Mouse (Mus musculus) liver, postnatal 0 days (tissue): ENCODE measurements around the gene Cpne6. TPM values are rescaled to one million over a fixed set of nuclear protein-coding genes. Genes with fewer than 3 reads are reported as not detected.
A peak's percentile ranks its signal among the peaks of the same experiment; 100 is the strongest.

Source experiments
- ATAC-seq: fragments of 200-750 bp; cut with Nextera tagmentation; 2 replicates; pipeline ENCODE4 v1.8.0; 2017; ENCODE audit warnings: mild to moderate bottlenecking, moderate library complexity
- DNase-seq: peaks from one replicate; pipeline ENCODE4 v3.0.0-alpha.2; 2016
- H3K27ac ChIP-seq: fragments of 300-500 bp; sonication (generic); 2 replicates; pipeline ENCODE4 v1.5.1; 2014; ENCODE audit warnings: antibody characterized with exemption, moderate library complexity, mild to moderate bottlenecking, low read depth
- H3K27me3 ChIP-seq: fragments of 300-500 bp; sonication (generic); 2 replicates; pipeline ENCODE4 v1.6.1; 2014; ENCODE audit warnings: low read length, control low read depth, mixed read lengths; ENCODE audit not compliant: insufficient read depth
- H3K36me3 ChIP-seq: fragments of 300-500 bp; sonication (generic); replicated peaks from 2 replicates; pipeline ENCODE4 v1.6.1; 2014; ENCODE audit warnings: mild to moderate bottlenecking, control low read depth, low read length, moderate library complexity, mixed read lengths; ENCODE audit not compliant: insufficient read depth
- H3K4me1 ChIP-seq: fragments of 300-500 bp; sonication (generic); 2 replicates; pipeline ENCODE4 v1.6.1; 2014; ENCODE audit warnings: antibody characterized with exemption, mild to moderate bottlenecking, control low read depth; ENCODE audit not compliant: insufficient read depth
- H3K4me2 ChIP-seq: fragments of 300-500 bp; sonication (generic); 2 replicates; pipeline ENCODE4 v1.6.1; 2014; ENCODE audit warnings: low read depth, mild to moderate bottlenecking, low read length, moderate library complexity, mixed read lengths
- H3K4me3 ChIP-seq: fragments of 300-500 bp; sonication (generic); 2 replicates; pipeline ENCODE4 v1.5.1; 2014; ENCODE audit warnings: low read depth, low read length
- H3K9ac ChIP-seq: fragments of 300-500 bp; sonication (generic); replicated peaks from 2 replicates; pipeline ENCODE4 v1.6.1; 2014; ENCODE audit warnings: mild to moderate bottlenecking, moderate library complexity
- H3K9me3 ChIP-seq: fragments of 300-500 bp; sonication (generic); 2 replicates; pipeline ENCODE4 v1.6.1; 2016; ENCODE audit warnings: mild to moderate bottlenecking, control low read depth, low read length, mixed read lengths
- CTCF ChIP-seq: sonication (generic); IDR thresholded peaks from 2 replicates; pipeline ENCODE4 v1.5.1; 2016; ENCODE audit warnings: antibody characterized with exemption, low read depth
- EP300 ChIP-seq: IDR thresholded peaks from 2 replicates; pipeline ENCODE4 v1.6.1; 2016; ENCODE audit warnings: antibody characterized with exemption, low read depth, mild to moderate bottlenecking
- WGBS: fragments of 180-500 bp; shearing (Covaris S2); extraction: QIAGEN DNeasy Blood & Tissue Kit; methylation state at CpG from one replicate; pipeline ENCODE4 v1.1.7; 2014; ENCODE audit not compliant: insufficient replicate concordance; 5-methylcytosine and 5-hydroxymethylcytosine counted together
- polyA plus RNA-seq: library from polyadenylated mRNA; unstranded; fragments of >200 nt; fragmentation: Nextera tagmentation; extraction: Ambion mirVana; gene quantifications from 2 replicates; pipeline ENCODE4 v1.2.1, GENCODE M21; 2015

The Cpne6 gene
- polyA plus RNA-seq, 1 experiment from 2014 or later, result not detected

DNA sequence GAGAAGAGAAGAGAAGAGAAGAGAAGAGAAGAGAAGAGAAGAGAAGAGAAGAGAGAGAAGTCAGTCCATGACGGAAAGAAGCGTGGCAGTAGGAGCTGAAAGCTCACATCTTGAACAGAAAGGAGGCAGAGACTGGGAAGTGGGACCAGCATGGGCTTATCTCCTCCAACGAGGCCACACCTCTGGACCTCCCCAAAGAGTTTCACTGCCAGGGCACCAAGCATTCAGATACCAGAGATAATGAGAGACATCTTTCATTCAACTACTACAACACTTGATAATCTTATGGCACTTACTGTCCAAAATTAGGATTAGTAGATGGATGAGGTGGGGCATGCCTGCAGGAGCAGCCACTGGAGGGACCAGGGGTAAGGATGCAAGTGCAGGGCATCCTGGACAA is 45.5 kb downstream of the Cpne6 start:
- no peak for DNase-seq
- H3K9ac ChIP-seq, result no peak overlapping the region
- no peaks in the 10 kb centered on the region for H3K36me3 ChIP-seq
- H3K4me3 ChIP-seq, result no peak overlapping the region
- peaks cover 25% of the 10 kb centered on the region for H3K4me1 ChIP-seq
- ATAC-seq, result no peak
- no peak overlapping the region for H3K27ac ChIP-seq
- H3K27me3 ChIP-seq, result no peaks in the 10 kb centered on the region
- WGBS, result 67% methylated on average over 3 of the region's 3 CpGs
- H3K9me3 ChIP-seq, result no peaks in the 10 kb centered on the region
- TF ChIP-seq CTCF (no peak), EP300 (no peak)
- H3K4me2 ChIP-seq, result no peak overlapping the region

DNA sequence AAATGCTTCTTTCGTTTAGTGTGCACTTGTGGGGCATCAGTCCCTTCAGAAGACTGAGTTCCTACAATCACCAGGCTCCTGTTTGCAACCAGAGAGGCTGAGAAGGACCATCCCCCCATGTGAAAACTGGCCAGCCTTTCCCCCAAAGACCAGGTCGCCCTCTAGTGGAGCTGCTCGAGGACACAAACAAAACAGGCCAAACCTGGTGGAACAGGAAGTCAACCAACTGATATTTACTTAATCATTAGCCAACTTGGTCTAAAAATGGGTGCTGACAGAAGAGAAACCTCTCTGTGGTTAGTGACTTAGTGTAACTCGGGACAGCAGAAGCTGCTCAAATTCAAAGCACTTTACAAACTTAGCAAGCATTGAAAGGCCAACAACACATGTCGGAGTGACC is 46.8 kb downstream of the Cpne6 start:
- peak overlapping the region; percentile 13 for H3K4me2 ChIP-seq
- TF ChIP-seq CTCF (peak; percentile 99), EP300 (peak; percentile 76; the same call in 1 of the 2 replicates)
- H3K36me3 ChIP-seq, result no peaks in the 10 kb centered on the region; the same call in 1 of the 2 replicates
- no peak for ATAC-seq
- peak overlapping the region; percentile 88 for H3K27ac ChIP-seq
- no peaks in the 10 kb centered on the region for H3K9me3 ChIP-seq
- H3K4me3 ChIP-seq, result no peak overlapping the region
- H3K4me1 ChIP-seq, result peaks cover 35% of the 10 kb centered on the region
- H3K27me3 ChIP-seq, result no peaks in the 10 kb centered on the region
- 8% methylated on average over 5 of the region's 5 CpGs for WGBS
- H3K9ac ChIP-seq, result peak overlapping the region; percentile 36; the same call in 1 of the 2 replicates
- DNase-seq, result peak; percentile 90

DNA sequence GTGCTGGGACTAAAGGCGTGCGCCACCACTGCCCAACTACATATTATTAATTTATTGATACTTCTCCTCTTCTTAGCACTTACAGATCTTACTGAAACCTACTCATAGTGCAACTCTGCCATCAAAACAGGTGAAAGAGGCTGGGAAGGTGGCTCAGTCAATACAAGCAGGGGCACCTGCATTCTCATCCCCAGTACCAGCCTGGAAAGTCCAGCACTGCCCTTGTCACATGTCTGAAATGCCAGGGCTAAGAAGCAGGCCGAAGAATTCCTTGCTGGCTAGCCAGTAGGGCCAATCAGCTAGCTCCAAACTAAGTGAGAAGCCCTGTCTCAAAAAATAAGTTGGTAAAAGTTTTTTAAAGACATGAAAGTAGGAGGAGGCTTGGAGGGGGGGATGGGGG is 47.3 kb downstream of the Cpne6 start:
- no peak for ATAC-seq

DNA sequence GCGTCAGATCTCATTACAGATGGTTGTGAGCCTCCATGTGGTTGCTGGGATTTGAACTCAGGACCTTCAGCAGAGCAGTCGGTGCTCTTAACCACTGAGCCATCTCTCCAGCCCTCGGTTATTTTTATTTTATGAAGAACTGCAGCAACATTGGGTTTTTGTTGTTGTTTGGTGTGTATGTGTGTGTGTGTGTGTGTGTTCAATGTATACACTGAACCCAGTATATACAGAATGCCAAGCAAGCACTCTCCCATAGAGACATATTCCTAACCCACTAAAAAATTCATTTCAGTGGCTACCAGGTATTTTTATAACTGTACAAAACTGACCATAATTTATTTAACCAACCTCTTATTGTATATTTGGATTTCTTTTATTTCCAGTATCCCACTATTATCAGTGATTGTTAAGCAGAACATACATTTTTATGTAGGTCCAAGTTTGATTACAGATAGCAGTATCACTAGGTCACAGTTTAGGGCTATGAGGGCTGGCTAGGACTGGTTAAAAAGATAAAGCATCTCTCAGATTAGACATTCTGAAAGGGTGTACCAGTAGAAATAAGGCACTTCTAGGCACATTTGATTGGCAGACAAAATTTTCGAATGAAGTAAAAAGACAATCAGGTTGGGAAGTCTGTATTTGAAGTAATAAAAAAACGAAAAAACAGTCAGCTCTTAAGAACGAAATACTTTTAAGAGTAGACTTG is 48.6 kb downstream of the Cpne6 start:
- Histone ChIP-seq H3K27me3 (no peaks in the 10 kb centered on the region), H3K4me2 (peak overlapping the region; percentile 73), H3K4me1 (peaks cover 43% of the 10 kb centered on the region), H3K27ac (peak overlapping the region; percentile 99), H3K9ac (peak overlapping the region; percentile 87), H3K36me3 (peaks cover 13% of the 10 kb centered on the region), H3K9me3 (no peaks in the 10 kb centered on the region), H3K4me3 (peak overlapping the region; percentile 65)
- 39% methylated on average over 6 of the region's 6 CpGs for WGBS
- no peak for DNase-seq
- TF ChIP-seq CTCF (peak; percentile 35), EP300 (peak; percentile 96)
- ATAC-seq, result no peak

More for the DNA sequence above, 47.3 kb downstream of the Cpne6 start:
- H3K4me2 ChIP-seq, result peak overlapping the region; percentile 13; the same call in 1 of the 2 replicates
- no peaks in the 10 kb centered on the region for H3K9me3 ChIP-seq
- no peaks in the 10 kb centered on the region for H3K27me3 ChIP-seq
- peaks cover under 1% of the 10 kb centered on the region for H3K36me3 ChIP-seq
- peaks cover 41% of the 10 kb centered on the region for H3K4me1 ChIP-seq
- peak overlapping the region; percentile 88 for H3K27ac ChIP-seq
- peak overlapping the region; percentile 36; the same call in 1 of the 2 replicates for H3K9ac ChIP-seq
- TF ChIP-seq CTCF (no peak), EP300 (no peak)
- DNase-seq, result no peak
- WGBS, result 84% methylated on average over 3 of the region's 3 CpGs
- no peak overlapping the region for H3K4me3 ChIP-seq

DNA sequence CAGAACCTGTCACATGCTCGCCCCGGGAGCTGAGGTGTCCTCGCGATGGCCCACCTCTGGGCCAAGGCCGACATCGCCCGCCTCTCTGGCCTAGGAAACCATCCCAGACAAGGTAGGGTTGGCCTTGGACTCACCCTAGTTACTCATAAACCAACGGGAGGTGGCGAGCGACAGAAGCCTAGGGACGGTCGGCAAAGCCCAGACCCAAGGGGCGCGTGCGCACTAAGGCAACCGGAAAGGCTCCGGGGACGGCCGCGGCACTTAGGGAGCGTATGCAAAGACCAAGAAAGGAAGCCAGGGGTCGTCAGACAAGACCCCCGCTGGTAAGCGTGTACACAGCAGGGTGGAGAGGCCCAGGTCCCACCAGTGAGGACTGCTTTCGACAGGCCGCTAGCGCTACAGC is 49.6 kb downstream of the Cpne6 start, which contains the start of gene Dcaf11:
Gene Dcaf11, plus strand, starts transcription at position 208 of the 403 bp plus-strand sequence.
- TF ChIP-seq CTCF (peak; percentile 54), EP300 (peak; percentile 68)
- Histone ChIP-seq H3K9ac (peak within 1 kb of the TSS; percentile 87), H3K4me2 (peak within 1 kb of the TSS; percentile 73), H3K9me3 (no peaks in the 10 kb centered on the region), H3K4me3 (peak within 1 kb of the TSS; percentile 65), H3K4me1 (peaks cover 43% of the 10 kb centered on the region), H3K27ac (peak within 1 kb of the TSS; percentile 99), H3K36me3 (peaks cover 22% of the 10 kb centered on the region), H3K27me3 (no peaks in the 10 kb centered on the region)
- peak; percentile 93 for DNase-seq
- under 1% methylated on average over 27 of the region's 27 CpGs for WGBS
- ATAC-seq, result peak; percentile 79

DNA sequence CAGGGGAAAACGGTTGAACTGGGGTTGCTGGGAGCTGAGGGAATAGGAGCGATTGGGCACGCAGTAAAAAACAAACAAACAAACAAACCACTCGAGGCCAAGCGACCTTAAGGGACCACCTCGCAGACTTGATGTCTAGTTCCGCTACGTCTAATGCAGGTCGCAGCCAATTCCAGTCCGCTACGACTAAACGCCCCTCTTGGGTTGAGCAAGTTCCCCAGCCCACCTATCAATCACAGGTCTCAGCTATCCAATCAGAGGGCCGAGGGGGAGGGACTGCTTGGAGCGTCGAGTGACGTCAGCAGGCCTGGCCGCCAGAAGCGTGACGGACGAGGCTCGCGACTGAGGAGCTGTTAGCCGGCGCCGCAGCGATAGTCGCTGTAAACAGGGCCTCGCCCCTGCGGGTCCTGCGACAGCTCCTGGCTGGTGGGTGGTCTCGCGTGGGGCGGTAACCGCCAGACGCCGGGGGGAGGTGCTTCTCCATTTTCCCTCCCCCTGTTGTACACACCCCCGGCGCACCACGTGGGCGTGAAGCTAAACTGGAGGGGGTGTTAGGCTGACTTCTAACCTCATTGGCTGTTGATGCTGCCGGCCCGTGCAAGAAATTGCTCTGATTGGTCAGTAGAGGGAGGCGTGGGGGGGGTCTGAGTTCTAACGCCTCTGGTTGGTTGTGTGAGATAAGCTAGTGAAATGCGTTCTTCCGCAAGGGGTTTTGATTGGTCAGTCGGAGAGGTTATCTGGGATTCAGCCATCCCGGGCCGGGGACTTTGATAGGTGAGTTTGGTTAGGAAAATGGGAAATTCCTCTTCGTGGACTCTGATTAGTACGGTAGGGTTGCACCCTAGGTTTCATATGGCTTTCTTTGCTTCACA is 50.2 kb downstream of the Cpne6 start, which contains the start of gene A730061H03Rik:
Gene A730061H03Rik, minus strand, starts transcription at position 205 of the 872 bp plus-strand sequence.
- Histone ChIP-seq H3K9me3 (no peaks in the 10 kb centered on the region), H3K4me2 (peak within 1 kb of the TSS; percentile 73), H3K36me3 (peaks cover 28% of the 10 kb centered on the region), H3K4me3 (peak within 1 kb of the TSS; percentile 65), H3K27me3 (no peaks in the 10 kb centered on the region), H3K27ac (peak within 1 kb of the TSS; percentile 99), H3K4me1 (peaks cover 43% of the 10 kb centered on the region), H3K9ac (peak within 1 kb of the TSS; percentile 87)
- TF ChIP-seq CTCF (no peak), EP300 (peak; percentile 90)
- DNase-seq (peak; percentile 98), ATAC-seq (peak; percentile 87)
- WGBS, result under 1% methylated on average over 50 of the region's 51 CpGs
